Mouse (Mus musculus) hindbrain, embryonic 10.5 days (tissue): ENCODE data around the gene C530008M17Rik. TPM values are rescaled to one million over a fixed set of nuclear protein-coding genes. Genes with fewer than 3 reads are reported as not detected.

Experiments
- polyA plus RNA-seq: library from polyadenylated mRNA; unstranded; fragments of >200 nt; fragmentation: Nextera tagmentation; extraction: Ambion mirVana; gene quantifications from 2 replicates; pipeline ENCODE4 v1.2.1, GENCODE M21; 2016

Gene C530008M17Rik
- polyA plus RNA-seq, 1 experiment from 2014 or later: 55.9 TPM

Other genes with a start within 250 kb of the C530008M17Rik start
- 3.6 and 13.2 TPM in 2 replicates for gene Gm7271, start 172.5 kb upstream of the C530008M17Rik start, polyA plus RNA-seq
- gene Exoc1, start 127.2 kb upstream of the C530008M17Rik start, polyA plus RNA-seq: 38.8 and 47.9 TPM in 2 replicates
- 7.2 and 10.0 TPM in 2 replicates for gene Cep135, start 67.8 kb upstream of the C530008M17Rik start, polyA plus RNA-seq
- gene Aasdh, start 249.0 kb downstream of the C530008M17Rik start, polyA plus RNA-seq: 17.6 and 23.3 TPM in 2 replicates